Mouse (Mus musculus) thymus, adult 2 months (tissue): ENCODE measurements at regions not wholly inside any gene's neighbourhood (a gene's known extent, or its start where the extent isn't known, plus 50 kb on each side); places are given as distances from the start of the nearest gene placed in this dataset.

Experiments
- CTCF ChIP-seq: fragments of 200-500 bp; IDR thresholded peaks from 2 replicates; pipeline ENCODE4 v1.5.1; 2012; ENCODE audit warnings: mild to moderate bottlenecking, control low read depth, low read length, moderate library complexity, borderline replicate concordance; ENCODE audit not compliant: control insufficient read depth, poor library complexity, insufficient read depth; ENCODE audit errors: extremely low read depth
- POLR2A ChIP-seq: fragments of 200-500 bp; IDR thresholded peaks from 2 replicates; pipeline ENCODE4 v1.6.1; 2012; ENCODE audit warnings: mild to moderate bottlenecking, low read length, control low read depth, moderate library complexity; ENCODE audit not compliant: control insufficient read depth, poor library complexity, insufficient read depth; ENCODE audit errors: extremely low read depth

DNA sequence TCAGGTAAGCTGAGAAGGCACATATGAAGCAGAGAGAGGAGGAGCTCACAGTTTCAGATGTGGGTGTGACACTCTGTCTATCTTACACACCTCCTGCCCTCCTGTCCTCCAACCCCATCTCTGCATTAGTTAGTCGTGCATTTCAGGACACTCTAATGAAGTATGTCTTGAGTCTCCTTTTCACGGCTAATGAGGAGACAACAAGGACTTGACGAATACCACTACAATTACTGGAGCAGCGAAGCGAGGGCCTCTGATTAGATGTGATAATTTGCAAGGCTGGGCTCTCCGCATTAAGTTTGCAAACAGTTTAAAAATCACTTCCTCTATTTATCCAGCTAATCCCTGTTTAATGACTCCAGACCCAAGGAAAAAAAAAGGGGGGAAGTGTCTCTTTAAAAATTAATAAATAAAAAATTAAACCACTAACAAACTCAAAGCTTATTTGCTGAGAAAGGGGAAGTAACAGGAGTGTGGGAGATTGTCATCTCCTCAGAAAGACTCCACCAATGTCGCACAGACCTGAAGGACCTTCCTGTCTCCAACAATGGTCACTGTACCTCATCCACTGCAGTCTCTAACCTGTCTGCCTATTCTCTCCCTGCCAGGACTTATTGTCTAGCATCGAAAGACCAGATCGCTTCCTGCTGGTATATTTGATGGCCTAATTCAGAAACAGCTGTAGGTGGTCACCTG, 157.5 kb upstream of the Zmiz1 start:
- TF ChIP-seq CTCF = no peak
- TF ChIP-seq POLR2A = no peak
